12 mouse cellular contexts compared by ENCODE assay signal in the genomic region with DNA sequence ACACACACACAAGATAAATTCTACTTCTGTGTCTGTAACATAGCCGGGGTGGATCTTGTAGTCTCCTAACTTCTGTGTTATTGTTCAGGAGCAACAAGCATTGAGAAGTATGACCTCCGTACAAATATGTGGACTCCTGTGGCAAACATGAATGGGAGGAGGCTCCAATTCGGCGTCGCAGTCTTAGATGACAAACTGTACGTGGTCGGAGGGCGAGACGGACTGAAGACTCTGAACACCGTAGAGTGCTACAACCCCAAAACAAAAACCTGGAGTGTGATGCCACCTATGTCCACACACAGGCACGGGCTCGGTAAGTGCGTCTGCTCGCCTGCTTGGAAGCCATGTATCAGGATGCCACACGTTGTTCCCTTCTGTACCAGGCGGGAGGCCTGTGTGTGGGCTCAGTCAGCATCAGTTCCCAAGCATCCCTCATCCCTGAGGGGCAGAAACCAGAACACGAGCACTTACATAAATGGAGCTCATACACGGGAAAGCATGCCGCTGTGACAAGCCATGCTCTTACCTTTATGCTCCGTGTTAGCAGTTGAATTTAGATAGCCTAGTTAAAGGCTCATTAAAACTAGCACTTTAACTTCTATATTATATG. TPM values are rescaled to one million over a fixed set of nuclear protein-coding genes. Genes with fewer than 3 reads are reported as not detected.
DNase-seq lines count a peak whose midpoint lies in the region; ATAC-seq lines count a peak whose summit lies in the region.
"Had no signal": no experiment of that assay in that cellular context is flagged by ENCODE, and none has a peak within 500 bp of the region (broad histone marks: within the 10 kb centered on the region; RNA-seq: fewer than 3 reads in every experiment).

No protein-coding gene starts in this region.

- no peak overlapping the region for H3K9ac ChIP-seq in heart, embryonic 12.5 days
- no peak overlapping the region for H3K9ac ChIP-seq in kidney, embryonic 16.5 days (replicated peaks; ENCODE audit: low read length)
- H3K9ac ChIP-seq in midbrain, embryonic 15.5 days = no peak overlapping the region
- no peak overlapping the region for H3K9ac ChIP-seq in midbrain, embryonic 14.5 days (replicated peaks; ENCODE audit: low read length)
- H3K9ac ChIP-seq in neural tube, embryonic 15.5 days (replicated peaks) = no peak overlapping the region
- H3K9ac ChIP-seq: hindbrain, embryonic 14.5 days had no signal

- H3K27me3 ChIP-seq in heart, embryonic 12.5 days (replicated peaks) = no peaks in the 10 kb centered on the region
- no peaks in the 10 kb centered on the region for H3K27me3 ChIP-seq in kidney, embryonic 16.5 days (ENCODE audit: insufficient read depth, low read length)
- no peaks in the 10 kb centered on the region for H3K27me3 ChIP-seq in midbrain, embryonic 15.5 days (replicated peaks)
- H3K27me3 ChIP-seq in midbrain, embryonic 14.5 days (ENCODE audit: control insufficient read depth, insufficient read depth, low read length) = no peaks in the 10 kb centered on the region
- no peaks in the 10 kb centered on the region for H3K27me3 ChIP-seq in neural tube, embryonic 15.5 days (replicated peaks)

- H3K9me3 ChIP-seq in heart, embryonic 12.5 days (replicated peaks) = no peaks in the 10 kb centered on the region
- no peaks in the 10 kb centered on the region for H3K9me3 ChIP-seq in kidney, embryonic 16.5 days (ENCODE audit: low read length)
- H3K9me3 ChIP-seq in midbrain, embryonic 15.5 days = no peaks in the 10 kb centered on the region
- H3K9me3 ChIP-seq in midbrain, embryonic 14.5 days (ENCODE audit: control insufficient read depth, low read length) = no peaks in the 10 kb centered on the region
- H3K9me3 ChIP-seq in neural tube, embryonic 15.5 days (replicated peaks) = no peaks in the 10 kb centered on the region

- no peaks in the 10 kb centered on the region for H3K4me1 ChIP-seq in heart, embryonic 12.5 days (replicated peaks)
- H3K4me1 ChIP-seq in kidney, embryonic 16.5 days (ENCODE audit: insufficient read depth, low read length) = peaks cover 18% of the 10 kb centered on the region
- H3K4me1 ChIP-seq in midbrain, embryonic 15.5 days = no peaks in the 10 kb centered on the region
- no peaks in the 10 kb centered on the region for H3K4me1 ChIP-seq in midbrain, embryonic 14.5 days (ENCODE audit: control insufficient read depth, insufficient read depth, low read length)
- no peaks in the 10 kb centered on the region for H3K4me1 ChIP-seq in neural tube, embryonic 15.5 days

- no peak for DNase-seq in heart, postnatal 14 days
- no peak for DNase-seq in kidney, postnatal 10 days
- DNase-seq in midbrain, embryonic 14.5 days = no peak
- DNase-seq: cerebellum, adult 2 months; right cerebral cortex, postnatal 4 days had no signal

- peak overlapping the region; percentile 64 for H3K27ac ChIP-seq in heart, embryonic 12.5 days (ENCODE audit: poor library complexity, severe bottlenecking)
- H3K27ac ChIP-seq in kidney, embryonic 16.5 days (ENCODE audit: low read length) = peak overlapping the region; percentile 91
- H3K27ac ChIP-seq in midbrain, embryonic 15.5 days = no peak overlapping the region
- no peak overlapping the region; the same call in 1 of the 2 replicates for H3K27ac ChIP-seq in midbrain, embryonic 14.5 days (replicated peaks; ENCODE audit: low read depth, low read length)
- H3K27ac ChIP-seq in neural tube, embryonic 15.5 days (replicated peaks) = no peak overlapping the region
- H3K27ac ChIP-seq: hindbrain, embryonic 14.5 days had no signal

- WGBS in heart, embryonic 12.5 days = 84% methylated on average over 20 of the region's 20 CpGs
- 90% methylated on average over 20 of the region's 20 CpGs for WGBS in kidney, embryonic 16.5 days
- 91% methylated on average over 20 of the region's 20 CpGs for WGBS in midbrain, embryonic 15.5 days
- WGBS in midbrain, embryonic 14.5 days = 89% methylated on average over 20 of the region's 20 CpGs
- WGBS in neural tube, embryonic 15.5 days = 80% methylated on average over 20 of the region's 20 CpGs

- H3K36me3 ChIP-seq in heart, embryonic 12.5 days = peaks cover 57% of the 10 kb centered on the region
- H3K36me3 ChIP-seq in kidney, embryonic 16.5 days (ENCODE audit: insufficient read depth, low read length) = peaks cover 10% of the 10 kb centered on the region; the same call in 1 of the 2 replicates
- H3K36me3 ChIP-seq in midbrain, embryonic 15.5 days (replicated peaks) = peaks cover 15% of the 10 kb centered on the region; the same call in 1 of the 2 replicates
- H3K36me3 ChIP-seq in midbrain, embryonic 14.5 days (ENCODE audit: control insufficient read depth, insufficient read depth, low read length) = peaks cover 47% of the 10 kb centered on the region
- H3K36me3 ChIP-seq in neural tube, embryonic 15.5 days = peaks cover 54% of the 10 kb centered on the region

- intact Hi-C loops in heart, postnatal 14 days (cut with DNase I) = loop anchor here (2.0 to 5.0 kb wide), 4 partner anchors 52 to 156 kb away; a partner anchor contains a TSS

- ATAC-seq in heart, embryonic 12.5 days (ENCODE audit: insufficient number of reproducible peaks, low FRiP score) = no peak
- no peak for ATAC-seq in kidney, embryonic 16.5 days (ENCODE audit: low FRiP score, low TSS enrichment)
- ATAC-seq in midbrain, embryonic 15.5 days (replicated peaks) = 0 out of 2 replicates have a peak, but pooled peaks have one; percentile 14
- no peak for ATAC-seq in midbrain, embryonic 14.5 days (ENCODE audit: low FRiP score, low TSS enrichment)
- peak; percentile 36; the same call in 1 of the 2 replicates for ATAC-seq in neural tube, embryonic 15.5 days (ENCODE audit: low FRiP score)
- ATAC-seq: forebrain, embryonic 14.5 days had no signal

- H3K4me2 ChIP-seq in heart, embryonic 12.5 days = no peak overlapping the region
- H3K4me2 ChIP-seq in kidney, embryonic 16.5 days (replicated peaks; ENCODE audit: low read depth, low read length) = no peak overlapping the region
- no peak overlapping the region for H3K4me2 ChIP-seq in midbrain, embryonic 15.5 days
- H3K4me2 ChIP-seq in midbrain, embryonic 14.5 days (ENCODE audit: low read length) = no peak overlapping the region
- H3K4me2 ChIP-seq in neural tube, embryonic 15.5 days = no peak overlapping the region
- H3K4me2 ChIP-seq: hindbrain, embryonic 14.5 days had no signal

- no peak overlapping the region for H3K4me3 ChIP-seq in heart, embryonic 12.5 days
- H3K4me3 ChIP-seq in kidney, embryonic 16.5 days (ENCODE audit: low read length) = no peak overlapping the region
- H3K4me3 ChIP-seq in midbrain, embryonic 15.5 days = no peak overlapping the region
- no peak overlapping the region for H3K4me3 ChIP-seq in midbrain, embryonic 14.5 days (replicated peaks; ENCODE audit: low read depth, low read length)
- H3K4me3 ChIP-seq in neural tube, embryonic 15.5 days (replicated peaks) = no peak overlapping the region
- H3K4me3 ChIP-seq: myocyte had no signal

RNA-seq across cellular contexts. Expression of a gene that starts 40.7 kb away (rescaled TPM):
- 7.9 and 8.4 TPM in 2 replicates for polyA plus RNA-seq in heart, embryonic 12.5 days (2016; fragmentation: Nextera tagmentation; extraction: Ambion mirVana)
- total RNA-seq in heart, postnatal 14 days (2021) = 1 to 10 TPM; 2.7 to 4.5 TPM
- polyA plus RNA-seq in kidney, embryonic 16.5 days (2015; fragmentation: Nextera tagmentation; extraction: Ambion mirVana) = 12.8 and 13.1 TPM in 2 replicates
- 12.7 and 15.2 TPM in 2 replicates for polyA plus RNA-seq in midbrain, embryonic 15.5 days (2015; fragmentation: Nextera tagmentation; extraction: Ambion mirVana)
- polyA plus RNA-seq in midbrain, embryonic 14.5 days (2014; fragmentation: Nextera tagmentation; extraction: Ambion mirVana) = 11.3 and 18.3 TPM in 2 replicates
- polyA plus RNA-seq in neural tube, embryonic 15.5 days (2015; fragmentation: Nextera tagmentation; extraction: Ambion mirVana) = 10.3 and 10.7 TPM in 2 replicates

RNA-seq across cellular contexts. Expression of a gene that starts 51.5 kb away (rescaled TPM):
- polyA plus RNA-seq in heart, embryonic 12.5 days (2016; fragmentation: Nextera tagmentation; extraction: Ambion mirVana) = 18.8 and 21.5 TPM in 2 replicates
- total RNA-seq in heart, postnatal 14 days (2021) = 10 to 100 TPM; 15.6 to 18.2 TPM
- 13.7 and 15.8 TPM in 2 replicates for polyA plus RNA-seq in kidney, embryonic 16.5 days (2015; fragmentation: Nextera tagmentation; extraction: Ambion mirVana)
- 51.9 and 53.0 TPM in 2 replicates for polyA plus RNA-seq in midbrain, embryonic 15.5 days (2015; fragmentation: Nextera tagmentation; extraction: Ambion mirVana)
- 41.3 and 49.2 TPM in 2 replicates for polyA plus RNA-seq in midbrain, embryonic 14.5 days (2014; fragmentation: Nextera tagmentation; extraction: Ambion mirVana)
- 50.2 and 52.0 TPM in 2 replicates for polyA plus RNA-seq in neural tube, embryonic 15.5 days (2015; fragmentation: Nextera tagmentation; extraction: Ambion mirVana)

Comparison
In these comparisons a context has a peak if more than half of its experiments do, and no peak if none do; other contexts are left out.
1. ATAC-seq: peak in midbrain, embryonic 15.5 days (single experiment) and neural tube, embryonic 15.5 days (single experiment); none in heart, embryonic 12.5 days (single experiment), kidney, embryonic 16.5 days (single experiment) and midbrain, embryonic 14.5 days (single experiment).
2. H3K27ac ChIP-seq: peak in heart, embryonic 12.5 days (single experiment) and kidney, embryonic 16.5 days (single experiment); none in midbrain, embryonic 15.5 days (single experiment), midbrain, embryonic 14.5 days (single experiment) and neural tube, embryonic 15.5 days (single experiment).